Mouse (Mus musculus) embryo, embryonic 9.5 days (tissue): ENCODE results near the gene Mcu.

Experiments used
- DNase-seq: peaks from one replicate; pipeline ENCODE4 v3.0.0-alpha.2; 2017; ENCODE audit errors: extremely low spot score

Mcu gene

DNA sequence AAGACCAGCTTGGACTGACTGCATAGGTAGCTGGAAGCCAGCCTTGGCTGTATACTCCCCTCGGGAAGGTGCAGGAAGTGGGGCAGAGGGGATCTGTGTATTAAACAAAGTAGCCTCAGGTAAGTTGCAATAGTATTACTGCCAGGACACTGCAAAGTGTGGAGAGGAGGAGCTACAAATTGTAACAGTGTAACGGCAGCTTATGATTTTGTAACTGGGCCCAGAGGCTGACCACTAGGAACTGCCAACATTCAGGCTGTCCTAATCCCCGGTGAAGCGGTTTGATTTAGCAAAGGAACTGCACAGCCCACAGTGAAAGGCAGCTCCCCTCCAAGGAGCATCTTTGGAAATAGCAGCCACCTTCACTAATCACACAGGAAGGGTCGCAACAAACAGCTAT is 3.2 kb downstream of the Mcu start:
- DNase-seq: no peak

- no peak for DNase-seq
Measured at GRCm38 (mm10) chr10:59604879-59605464, 11.5 kb downstream of the Mcu start.

GRCm38 (mm10) chr10:59603843-59604242 is 12.6 kb downstream of the Mcu start:
- no peak for DNase-seq

DNA sequence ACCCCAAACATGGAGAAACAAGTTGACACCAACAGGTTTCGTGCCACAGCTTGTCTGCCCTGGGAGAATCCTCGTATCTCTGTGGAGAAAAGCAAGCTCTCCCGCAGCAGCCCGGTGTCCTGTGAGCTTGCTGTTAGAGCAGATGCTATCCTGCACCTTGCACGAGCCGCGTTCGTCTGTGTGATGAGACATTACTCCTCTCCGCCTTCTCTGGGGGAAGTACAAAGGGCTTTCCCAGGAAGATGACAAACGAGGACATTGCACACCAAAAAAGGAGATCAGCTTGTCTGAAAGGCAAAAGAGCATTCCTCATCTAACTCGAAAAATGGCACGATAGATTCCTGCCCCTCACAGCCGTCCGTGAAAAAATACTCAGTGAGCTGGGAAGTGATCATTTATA is 13.6 kb downstream of the Mcu start:
- no peak for DNase-seq

- DNase-seq: no peak
Measured at GRCm38 (mm10) chr10:59602043-59602442, 14.4 kb downstream of the Mcu start.

GRCm38 (mm10) chr10:59600516-59600915 is 16.0 kb downstream of the Mcu start:
- DNase-seq: no peak

DNA sequence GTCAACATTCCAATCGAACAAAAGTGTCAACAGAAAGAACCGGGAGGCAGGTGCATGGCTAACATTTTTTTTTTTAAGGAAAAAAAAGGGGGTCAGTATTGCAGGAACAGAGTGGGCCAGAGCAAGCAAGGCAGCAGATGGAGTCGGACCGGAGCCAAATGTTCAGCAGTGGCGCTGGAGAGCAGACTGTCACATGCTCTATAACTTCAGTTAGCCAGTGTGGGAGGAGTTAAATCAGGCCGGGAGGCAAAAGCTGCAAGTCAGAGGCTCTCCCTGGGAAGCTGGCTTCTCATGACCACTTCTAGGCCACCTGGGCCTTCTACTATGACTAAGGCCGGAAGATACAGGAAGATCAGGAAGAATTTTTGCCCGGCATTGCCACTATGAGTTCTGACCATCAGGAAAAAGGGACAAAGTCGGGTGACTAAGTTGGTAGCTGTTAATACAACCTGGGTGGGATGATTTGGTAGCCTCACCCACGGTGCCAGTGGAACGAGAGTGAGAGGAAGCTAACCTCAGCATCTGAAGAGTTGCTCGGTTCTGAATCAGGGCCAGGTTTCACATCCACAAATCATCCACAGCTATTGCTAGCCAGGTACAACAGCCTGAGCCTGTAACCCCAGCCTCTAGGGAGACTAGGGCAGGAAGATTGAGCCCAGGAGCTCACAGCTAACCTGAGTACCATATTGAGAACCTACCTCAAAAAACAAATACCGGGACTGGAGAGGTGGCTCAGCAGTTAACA is 22.5 kb downstream of the Mcu start:
- DNase-seq: no peak

DNA sequence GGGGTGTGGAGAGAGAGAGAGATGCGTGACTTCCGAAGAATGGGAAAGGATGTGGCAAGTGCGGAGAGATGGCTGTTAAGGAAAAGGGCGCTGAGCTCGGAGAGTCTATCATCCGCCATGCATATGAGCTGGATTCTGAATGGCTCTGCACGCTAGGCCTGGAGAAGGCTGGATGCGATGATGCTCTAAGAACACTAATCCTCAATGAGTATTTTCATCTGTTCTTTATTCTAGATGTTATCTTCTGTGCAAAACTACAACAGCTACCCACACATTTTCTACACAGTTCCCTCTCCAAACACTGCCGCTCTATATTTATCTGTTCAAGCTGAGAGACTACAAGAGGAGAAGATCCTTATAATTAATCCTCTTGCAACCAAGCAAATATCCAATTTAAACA is 25.9 kb downstream of the Mcu start:
- no peak for DNase-seq

DNA sequence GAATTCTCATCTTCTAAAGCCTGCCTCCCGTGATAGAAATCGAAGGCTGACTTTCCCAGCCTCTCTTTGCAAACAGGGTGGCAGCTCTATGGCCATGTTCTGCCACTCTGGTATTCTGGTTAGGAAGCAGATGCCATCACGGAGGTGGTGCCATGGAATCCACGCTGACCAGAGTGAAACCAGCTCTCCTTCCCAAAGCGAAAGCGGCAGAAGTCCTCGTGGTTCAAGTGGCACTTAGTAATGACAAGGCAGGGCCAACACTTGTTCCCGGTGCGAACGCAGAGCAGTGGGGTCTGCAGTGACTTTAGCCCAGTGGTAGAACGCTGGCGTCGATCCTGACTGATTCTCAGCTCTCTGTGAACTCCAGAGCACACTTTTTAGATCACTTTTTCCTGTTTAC is 26.6 kb downstream of the Mcu start:
- no peak for DNase-seq

DNA sequence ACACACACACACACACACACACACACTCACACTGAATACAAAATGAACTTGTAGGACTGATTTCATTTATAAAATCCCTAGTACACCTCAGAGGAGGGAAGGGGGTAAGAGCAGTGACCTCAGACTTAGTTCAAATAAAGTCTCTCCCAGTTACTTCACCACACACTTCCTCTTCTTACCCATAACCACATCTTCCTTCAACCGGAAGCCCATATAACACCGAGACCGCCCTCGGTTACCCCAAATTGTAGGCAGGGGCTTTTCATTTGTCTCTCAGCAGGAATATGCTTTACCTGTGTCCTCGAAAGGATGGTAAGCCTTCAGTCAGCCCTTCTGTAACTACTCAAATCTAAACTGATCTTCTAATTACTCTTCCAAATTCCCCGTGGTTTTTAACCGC is 27.1 kb downstream of the Mcu start:
- no peak for DNase-seq

- no peak for DNase-seq
Measured at GRCm38 (mm10) chr10:59588135-59588534, 28.4 kb downstream of the Mcu start.

DNA sequence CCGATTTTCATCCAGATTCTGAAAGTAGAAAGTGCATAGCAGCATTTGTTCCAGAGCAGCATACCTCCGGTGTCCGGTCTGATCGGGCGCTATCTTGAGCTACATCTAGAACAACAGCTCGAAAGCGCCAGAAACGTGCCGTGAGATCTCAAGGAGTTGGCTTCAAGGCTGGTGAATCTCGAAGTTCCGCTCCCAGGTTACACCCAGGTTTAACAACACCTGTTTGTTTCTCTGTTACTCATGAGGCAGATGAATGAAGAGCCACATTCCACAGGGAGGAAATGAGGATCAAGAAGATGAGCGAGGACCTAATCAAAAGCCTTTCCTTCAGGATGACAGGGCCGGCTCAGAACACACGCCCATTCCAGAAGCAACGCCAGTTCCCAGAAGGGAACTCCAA is 29.7 kb downstream of the Mcu start:
- no peak for DNase-seq

DNA sequence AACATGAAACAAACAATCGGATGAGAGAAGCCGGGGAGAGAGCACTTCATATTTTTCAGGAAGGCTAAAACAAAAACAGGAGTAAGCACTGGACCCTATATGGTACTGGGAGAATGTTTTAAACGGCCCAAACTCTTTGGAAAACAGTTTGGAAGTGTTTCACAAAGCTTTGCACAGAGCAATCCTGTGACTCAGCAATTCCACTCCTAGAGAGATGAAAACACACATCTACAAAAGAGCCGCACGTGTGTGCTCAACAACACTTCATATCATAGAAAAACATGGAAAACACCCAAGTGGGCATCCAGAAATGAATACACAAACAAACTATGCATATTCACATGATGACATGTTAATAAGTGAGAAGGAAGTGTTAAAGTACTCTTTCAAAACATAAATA is 30.9 kb downstream of the Mcu start:
- no peak for DNase-seq

DNA sequence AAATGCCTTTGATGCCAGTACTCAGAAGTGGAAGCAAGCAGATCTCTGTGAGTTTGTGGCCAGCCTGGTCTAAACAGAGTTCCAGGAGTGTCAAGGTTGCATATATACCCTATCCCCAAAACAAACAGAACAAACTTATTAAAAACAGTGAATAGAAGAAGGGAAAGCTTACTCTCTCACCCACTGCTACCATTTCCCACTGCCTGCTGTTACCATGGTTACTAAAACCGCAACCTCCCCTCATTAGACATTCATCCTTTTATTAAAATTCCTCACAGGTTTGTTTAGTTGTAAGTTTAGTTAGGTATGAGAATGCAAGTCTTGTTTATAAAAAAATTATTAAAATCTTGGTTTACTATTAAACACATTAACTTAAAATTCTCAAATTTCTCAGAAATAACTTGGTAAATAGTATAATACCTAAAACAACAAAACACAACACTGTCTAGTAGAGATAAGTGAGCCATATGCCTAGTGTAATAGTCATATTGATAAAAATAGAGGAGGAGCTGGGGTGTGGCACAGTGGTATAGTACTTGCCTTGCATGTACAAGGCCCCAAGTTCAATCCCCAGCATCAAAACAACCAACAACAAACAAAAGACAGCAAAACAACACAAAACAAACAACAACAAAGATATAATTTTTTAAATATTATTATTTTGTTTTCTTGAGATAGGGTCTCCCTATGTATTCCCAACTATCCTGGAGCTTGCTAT is 34.5 kb downstream of the Mcu start:
- no peak for DNase-seq

GRCm38 (mm10) chr10:59580593-59581149 is 35.8 kb downstream of the Mcu start:
- DNase-seq: no peak

DNA sequence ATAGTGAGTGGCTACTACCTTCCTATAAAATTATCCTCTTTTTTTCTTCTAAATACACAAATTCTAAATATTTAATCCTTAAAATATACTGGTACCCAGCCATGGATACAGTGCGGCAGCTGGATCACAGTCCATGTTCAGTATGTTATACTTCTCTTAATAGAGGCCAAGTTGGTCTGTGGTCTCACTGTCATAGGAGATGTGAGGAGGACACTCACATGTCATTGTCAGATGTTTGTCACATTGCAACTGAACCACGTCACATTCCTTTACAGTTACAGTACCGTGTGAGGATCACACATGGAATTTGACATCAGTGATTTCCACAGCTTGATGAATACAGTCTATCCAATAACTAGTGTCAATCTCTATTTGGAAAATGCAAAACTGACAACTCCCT is 36.8 kb downstream of the Mcu start:
- DNase-seq: no peak

GRCm38 (mm10) chr10:59577871-59578801 is 38.4 kb downstream of the Mcu start:
- peak; percentile 38 for DNase-seq

GRCm38 (mm10) chr10:59576305-59576704 is 40.2 kb downstream of the Mcu start:
- no peak for DNase-seq

GRCm38 (mm10) chr10:59571964-59572363 is 44.5 kb downstream of the Mcu start:
- no peak for DNase-seq

DNA sequence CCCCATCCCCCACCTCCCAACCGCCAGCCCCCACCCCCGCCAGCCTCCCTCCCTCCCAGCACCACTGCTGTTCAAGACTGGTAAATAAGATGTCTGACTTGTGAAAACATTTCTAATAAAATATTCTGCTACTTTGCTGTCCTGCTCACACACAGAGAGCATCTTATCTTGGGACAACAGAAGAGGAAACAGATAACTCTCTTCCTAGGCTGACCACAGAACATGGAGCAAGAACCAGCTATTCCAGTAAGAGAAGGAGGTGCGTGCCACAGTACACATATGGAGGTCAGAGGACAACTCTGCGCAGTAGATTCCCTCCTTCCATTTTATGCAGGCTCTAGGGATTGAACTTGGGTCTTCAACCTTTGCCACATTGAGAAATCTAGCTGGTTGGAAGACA is 45.2 kb downstream of the Mcu start:
- DNase-seq: no peak

DNA sequence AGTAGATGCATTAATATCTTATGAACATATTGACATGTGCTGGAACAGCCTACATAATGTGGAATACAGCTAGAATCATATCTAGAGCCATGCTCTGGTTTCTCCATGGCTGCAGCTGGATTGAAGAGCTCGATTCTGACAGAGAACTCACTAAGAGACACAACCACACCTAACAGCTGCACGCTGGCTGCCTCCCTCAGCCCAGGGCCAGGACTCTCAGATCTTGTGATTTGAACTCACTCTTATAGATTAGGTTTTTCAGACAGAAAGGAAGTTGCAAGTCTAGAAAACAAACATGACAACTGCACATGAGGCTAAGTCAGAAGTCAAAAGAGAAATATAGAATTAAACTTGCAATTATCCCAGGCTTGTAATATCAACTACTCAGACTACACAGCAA is 45.7 kb downstream of the Mcu start:
- no peak for DNase-seq

DNA sequence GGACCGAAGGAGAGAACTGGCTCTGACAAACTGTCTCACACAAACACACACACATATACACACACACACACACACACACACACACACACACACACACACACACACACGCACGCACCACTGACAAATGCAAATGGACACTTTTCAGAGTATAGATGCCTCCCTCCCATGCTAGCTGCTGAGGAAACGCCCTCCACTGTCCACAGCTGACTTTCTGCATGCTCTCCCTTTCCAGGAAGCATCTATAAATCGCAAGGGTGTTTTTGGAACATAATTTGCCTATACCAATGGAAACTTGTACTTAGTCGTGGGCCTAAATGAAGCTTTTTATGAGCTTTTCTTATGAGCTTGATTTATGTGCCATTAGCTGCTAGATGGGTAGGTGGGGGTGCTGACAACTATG is 46.1 kb downstream of the Mcu start:
- no peak for DNase-seq
